Mouse (Mus musculus): ENCODE data around the gene Rspry1. TPM values are rescaled to one million over a fixed set of nuclear protein-coding genes. Genes with fewer than 3 reads are reported as not detected.

Rspry1 gene
- total RNA-seq, 2 experiments from 2014 or later, result 32.6 to 43.9 TPM

DNA sequence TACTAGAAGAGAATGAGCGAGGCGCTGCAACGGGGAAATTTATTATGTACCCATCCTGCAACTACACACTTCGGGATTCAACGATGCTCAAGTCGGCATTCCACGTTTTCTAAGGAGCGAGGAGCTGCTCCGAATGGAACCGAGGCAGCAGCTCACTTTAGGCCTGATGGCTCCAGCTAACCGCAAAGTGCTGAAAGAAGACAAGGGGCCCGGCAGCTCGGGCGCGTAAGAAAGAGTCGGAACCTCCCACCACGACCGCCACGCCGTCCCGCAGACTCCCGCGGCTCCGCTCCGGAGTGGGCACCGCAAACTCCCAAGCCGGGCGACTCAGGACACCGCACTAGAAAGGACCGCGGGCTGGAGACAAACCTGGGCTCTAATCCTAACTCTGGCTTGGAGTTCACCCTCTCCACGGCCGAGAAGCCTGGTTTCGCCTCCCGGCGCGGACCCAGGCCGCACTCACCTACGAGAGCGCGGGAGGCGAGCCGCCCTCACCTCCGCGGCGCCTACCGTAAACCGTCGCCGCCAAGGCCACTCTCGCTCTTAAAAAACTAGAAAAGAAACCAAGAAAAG, 617 bp upstream of the Rspry1 start:
- peak; percentile 17 for ATAC-seq (replicated peaks; ENCODE audit: low FRiP score, low TSS enrichment, poor library complexity, severe bottlenecking)

DNA sequence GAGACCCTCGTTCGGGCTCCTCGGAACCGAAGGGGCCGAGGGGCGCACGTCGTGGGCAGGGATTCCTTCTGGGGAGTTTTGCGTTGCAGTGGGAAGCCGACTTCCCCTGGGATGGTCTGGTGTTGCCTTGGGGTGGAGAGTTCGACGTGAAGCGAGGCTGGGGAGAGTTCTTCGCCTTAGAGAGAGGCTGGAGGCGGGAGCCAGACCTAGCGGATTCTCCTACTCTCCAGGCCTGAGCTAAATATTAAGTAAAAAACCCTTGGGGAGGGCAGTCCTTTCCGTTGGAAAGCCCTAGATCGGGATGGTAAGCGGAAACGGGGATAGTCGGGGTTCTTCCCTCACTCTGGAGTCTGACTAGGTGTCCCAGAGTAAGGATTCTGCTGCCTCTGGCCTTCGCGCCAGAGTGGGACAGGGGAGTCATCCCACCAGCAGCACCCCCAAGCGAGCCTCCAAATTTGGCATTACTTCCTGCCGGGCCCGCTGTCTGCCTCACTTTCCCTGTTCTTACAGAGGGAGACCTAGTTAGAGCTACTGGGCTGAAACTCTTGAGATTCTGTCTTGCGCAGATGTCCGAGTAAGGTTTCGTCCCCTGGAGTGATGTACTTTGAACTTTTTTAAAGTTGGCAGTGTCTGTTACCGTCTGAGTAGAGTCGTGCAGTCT, 864 bp downstream of the Rspry1 start:
- no peak for ATAC-seq (replicated peaks; ENCODE audit: low FRiP score, low TSS enrichment, poor library complexity, severe bottlenecking)

DNA sequence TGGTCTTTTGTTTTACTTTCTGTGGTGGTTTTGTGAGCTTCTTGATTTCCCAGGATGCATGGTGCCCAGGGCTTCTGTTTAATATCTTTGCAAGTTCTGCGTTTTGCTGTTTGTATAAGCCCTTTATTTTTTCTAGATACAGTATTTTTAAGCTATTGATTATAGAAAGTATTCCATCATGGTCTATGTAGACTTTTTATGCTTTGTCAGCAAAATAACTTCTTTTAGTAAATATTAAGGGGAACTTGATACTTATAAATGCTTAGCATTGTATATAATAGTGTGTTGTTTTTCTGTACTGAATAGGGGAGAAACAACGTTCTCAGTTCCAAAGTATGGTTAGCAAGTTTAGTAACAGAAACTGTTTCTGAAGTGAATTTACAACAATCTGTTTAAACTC, 2.3 kb downstream of the Rspry1 start:
- no peak for ATAC-seq (replicated peaks; ENCODE audit: low FRiP score, low TSS enrichment, poor library complexity, severe bottlenecking)

DNA sequence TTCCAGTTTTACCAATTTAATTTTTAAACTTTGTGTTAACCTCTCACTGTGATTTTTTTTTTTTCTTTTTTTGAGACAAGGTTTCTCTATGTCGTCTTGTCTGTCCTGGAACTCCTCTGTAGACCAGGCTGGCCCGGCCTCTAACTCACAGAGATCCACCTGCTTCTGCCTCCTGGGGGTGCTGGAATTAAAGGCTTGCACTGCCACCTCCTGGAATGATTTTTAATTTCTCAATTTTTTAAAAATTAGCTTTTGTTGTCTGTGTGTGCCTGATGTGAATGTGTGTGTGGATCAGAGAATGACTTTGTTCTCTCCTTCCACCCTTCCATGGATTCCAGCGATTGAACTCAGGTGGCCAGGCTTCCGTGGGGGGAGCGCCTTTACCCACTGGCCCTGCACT, 5.3 kb downstream of the Rspry1 start:
- ATAC-seq (replicated peaks; ENCODE audit: low FRiP score, low TSS enrichment, poor library complexity, severe bottlenecking), result no peak

DNA sequence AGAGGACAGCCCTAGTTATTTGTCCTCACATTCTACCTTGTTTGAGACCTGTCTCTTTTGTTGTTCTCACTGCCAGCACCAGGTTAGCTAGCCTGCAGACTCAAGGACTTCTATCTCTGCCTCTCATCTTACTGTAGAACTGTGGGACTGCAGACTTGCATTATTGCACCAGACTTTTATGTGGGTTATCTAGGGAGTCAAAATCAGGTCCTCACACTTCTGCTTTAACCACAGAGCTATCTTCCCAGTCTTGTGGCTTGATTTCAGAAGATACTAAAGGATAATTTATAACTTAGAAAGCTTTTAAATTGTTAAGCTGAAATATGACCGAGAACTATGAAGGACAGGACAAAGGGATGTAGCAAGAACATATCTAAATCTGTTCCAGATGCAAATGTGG, 23.1 kb downstream of the Rspry1 start:
- no peak for ATAC-seq (replicated peaks; ENCODE audit: low FRiP score, low TSS enrichment, poor library complexity, severe bottlenecking)

DNA sequence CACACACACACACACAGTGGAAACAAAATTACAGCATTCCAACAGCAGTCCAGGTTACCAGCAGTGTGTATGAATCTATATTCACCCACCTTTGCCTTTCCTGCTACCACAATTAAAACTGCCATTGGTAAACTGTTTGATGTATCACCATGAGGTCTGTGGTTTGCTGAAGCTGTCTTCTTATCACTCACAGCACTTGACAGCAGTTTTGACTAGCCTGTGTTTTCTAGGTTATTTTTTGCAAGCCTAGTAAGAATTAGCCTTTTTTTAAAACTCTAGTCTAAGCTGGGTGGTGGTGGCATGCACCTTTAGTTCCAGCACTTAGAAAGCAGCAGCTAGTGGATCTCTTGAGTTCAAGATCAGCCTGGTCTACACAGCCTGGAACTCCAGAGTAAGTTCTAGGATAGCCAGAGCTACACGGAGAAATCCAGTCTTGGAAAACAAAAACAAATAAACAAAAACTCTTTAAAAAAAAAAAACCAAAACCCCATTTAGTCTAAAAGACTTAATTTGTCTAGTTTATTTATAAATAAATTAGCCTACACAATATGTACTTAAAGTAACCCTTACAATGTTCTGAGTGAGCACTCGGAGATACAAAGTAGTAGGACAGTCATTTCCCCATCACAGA, 31.9 kb downstream of the Rspry1 start:
- peak; percentile 85 for ATAC-seq (replicated peaks; ENCODE audit: low FRiP score, low TSS enrichment, poor library complexity, severe bottlenecking)

DNA sequence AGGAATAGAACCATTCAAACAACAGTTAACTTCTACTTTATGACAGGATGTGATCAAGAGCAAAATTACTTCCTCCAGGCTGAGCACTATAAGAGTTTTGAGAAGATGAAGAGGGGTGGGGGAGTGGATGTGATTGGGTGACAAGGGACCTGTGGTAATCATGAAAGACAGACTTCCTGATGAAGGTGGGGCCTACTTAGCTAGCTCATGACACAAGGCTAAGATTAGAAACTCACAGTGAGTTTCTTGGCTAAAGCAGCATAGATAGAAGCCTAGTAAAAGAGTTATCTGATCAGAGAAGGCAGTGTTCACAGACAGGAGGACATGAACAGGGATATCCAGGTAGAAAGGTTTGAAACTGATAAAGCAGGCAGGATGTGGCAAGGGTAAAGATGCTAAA, 32.5 kb downstream of the Rspry1 start:
- ATAC-seq (replicated peaks; ENCODE audit: low FRiP score, low TSS enrichment, poor library complexity, severe bottlenecking), result peak; percentile 98

DNA sequence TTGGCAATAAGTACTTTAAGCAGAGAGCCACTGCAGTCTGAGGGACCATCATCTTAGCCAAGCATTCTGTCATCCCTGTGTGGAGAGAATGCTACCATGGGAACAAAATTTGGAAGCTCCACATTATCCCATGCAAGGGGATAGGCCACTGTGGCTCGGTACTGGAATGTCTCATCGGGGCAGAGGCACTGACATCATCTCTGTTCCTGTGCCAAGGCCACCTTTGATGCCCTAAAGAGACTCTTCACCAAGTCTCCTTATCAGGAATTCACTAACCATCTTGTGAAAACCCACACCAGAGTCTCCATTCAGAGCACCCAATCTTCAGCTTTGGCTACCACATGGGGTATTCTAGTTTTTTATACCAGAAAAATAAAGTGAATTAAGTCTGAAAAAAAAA, 39.4 kb downstream of the Rspry1 start:
- peak; percentile 50 for ATAC-seq (replicated peaks; ENCODE audit: low FRiP score, low TSS enrichment, poor library complexity, severe bottlenecking)

DNA sequence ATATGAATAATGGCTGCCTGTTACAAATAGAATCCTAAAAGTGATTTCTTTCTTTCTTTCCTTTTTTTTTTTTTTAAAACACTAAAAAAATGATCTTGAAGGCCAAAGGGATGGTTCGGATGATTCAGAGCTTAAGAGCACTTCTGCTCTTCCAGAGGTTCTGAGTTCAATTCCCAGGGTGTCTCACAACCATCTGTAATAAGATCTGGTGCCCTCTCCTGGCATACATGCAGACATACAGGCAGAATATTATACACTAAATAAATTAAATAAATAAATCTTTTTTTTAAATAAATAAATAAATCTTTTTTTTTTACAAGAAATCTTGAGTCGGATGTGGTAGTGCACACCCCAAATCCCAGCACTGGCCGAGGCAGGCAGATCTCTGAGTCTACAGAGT, 40.2 kb downstream of the Rspry1 start:
- ATAC-seq (replicated peaks; ENCODE audit: low FRiP score, low TSS enrichment, poor library complexity, severe bottlenecking), result no peak

DNA sequence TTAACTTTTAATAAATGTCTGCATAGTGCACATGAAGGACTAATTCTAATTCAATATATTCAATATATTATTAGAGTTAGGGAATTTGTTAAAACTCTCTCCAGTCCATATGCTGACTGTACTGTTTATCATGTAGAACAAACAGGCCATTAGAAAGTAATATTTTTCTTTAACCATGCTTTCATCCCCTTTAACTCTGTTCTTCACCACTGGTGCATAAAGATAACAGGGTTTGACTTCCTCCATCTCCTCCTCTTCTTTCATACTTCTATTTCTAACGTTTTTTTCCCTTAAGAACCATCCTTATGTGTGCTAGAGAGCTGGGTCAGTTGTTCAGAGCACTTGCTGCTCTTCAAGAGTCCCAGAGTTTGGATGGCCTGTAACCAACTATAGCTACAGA, 43.5 kb downstream of the Rspry1 start:
- ATAC-seq (replicated peaks; ENCODE audit: low FRiP score, low TSS enrichment, poor library complexity, severe bottlenecking), result no peak

DNA sequence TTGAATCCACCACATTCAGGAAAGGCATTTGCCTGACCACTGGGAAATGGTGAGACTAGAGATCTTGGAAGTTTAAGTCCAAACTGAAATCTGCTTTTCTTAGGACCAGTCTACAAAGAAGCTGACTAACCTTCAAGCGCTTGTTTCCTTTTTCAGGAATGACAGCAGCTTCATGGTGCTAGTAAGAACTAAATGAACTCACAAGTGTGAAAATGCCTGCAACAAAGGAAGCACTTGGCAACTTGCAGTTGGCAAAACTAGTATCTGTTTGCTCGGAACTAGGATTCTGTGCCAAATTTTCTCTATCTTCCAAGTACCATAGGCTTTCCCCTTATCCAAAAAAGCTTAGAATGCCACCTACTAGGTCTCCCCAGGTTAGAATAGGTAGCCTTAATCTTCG, 44.4 kb downstream of the Rspry1 start:
- ATAC-seq (replicated peaks; ENCODE audit: low FRiP score, low TSS enrichment, poor library complexity, severe bottlenecking), result no peak

DNA sequence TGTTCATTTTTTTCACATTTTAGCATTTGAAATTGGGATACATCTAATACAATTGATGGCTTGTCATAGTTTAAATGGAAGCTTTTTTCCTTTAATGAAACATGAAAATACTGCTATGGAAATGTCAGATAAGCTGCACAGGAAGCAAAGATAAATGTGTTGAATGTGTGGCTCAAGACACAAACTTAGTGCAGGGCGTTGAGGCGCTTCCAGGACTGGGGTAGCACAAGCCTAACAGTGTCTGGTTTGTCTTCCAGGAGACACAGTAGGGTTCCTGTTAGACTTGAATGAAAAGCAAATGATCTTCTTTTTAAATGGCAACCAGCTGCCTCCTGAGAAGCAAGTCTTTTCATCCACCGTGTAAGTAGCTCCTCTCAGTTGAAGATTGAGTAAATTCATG, 47.8 kb downstream of the Rspry1 start:
- ATAC-seq (replicated peaks; ENCODE audit: low FRiP score, low TSS enrichment, poor library complexity, severe bottlenecking), result no peak

DNA sequence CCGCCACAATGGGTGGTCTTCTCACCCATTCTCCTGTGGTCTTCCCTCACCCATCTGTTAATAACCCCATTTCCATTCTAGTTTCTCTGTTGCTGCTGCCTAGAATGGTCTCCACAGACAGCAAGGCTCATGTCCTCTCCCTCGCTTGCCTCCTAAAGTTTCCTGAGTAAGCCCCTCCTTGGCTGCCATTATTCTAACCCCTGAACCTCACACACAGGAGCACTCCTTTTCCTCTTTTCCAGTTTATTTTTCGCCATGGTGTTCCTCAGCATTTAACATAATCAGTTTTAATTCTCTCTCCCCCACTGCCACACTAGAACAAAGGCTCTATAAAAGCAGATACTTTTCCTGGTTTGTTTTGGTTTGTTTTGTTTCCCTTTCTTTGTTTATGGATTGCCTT, 51.2 kb downstream of the Rspry1 start:
- ATAC-seq (replicated peaks; ENCODE audit: low FRiP score, low TSS enrichment, poor library complexity, severe bottlenecking), result no peak

DNA sequence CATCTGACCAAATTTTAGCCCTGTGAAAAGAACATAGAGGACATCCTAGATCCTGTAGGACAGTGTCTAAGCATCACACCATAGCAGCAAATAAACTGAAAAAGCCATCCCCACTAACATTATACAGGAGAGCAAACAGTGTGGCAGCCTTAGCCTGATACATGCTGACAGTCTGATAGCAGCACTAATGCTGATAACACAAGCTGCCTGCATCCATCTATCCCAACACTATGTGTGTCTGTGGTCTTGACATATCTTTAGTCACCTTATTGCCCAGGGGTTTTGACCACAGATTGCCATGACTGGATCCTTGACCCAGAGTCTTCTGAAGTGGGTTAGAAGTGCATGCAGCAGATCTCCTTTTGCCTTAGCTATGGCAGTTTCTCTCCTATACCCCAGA, 53.3 kb downstream of the Rspry1 start:
- ATAC-seq (replicated peaks; ENCODE audit: low FRiP score, low TSS enrichment, poor library complexity, severe bottlenecking), result peak; percentile 90

DNA sequence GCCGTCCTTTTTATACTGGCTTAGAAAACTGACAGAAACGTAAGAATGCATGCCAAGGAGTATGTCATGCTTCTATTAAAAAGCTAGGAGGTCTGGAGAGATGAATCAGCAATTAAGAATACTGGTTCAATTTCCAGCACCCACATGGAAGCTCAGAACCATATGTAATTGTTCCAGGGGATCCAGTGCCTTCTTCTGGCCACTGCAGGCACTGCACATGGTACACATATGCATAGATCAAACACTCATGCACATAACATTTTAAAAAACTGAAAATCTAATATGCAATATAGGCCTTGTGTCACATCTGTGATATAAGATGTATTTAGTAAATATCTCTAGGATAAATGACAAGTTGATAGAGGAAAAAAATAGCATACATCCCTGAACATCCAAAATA, 56.3 kb downstream of the Rspry1 start:
- ATAC-seq (replicated peaks; ENCODE audit: low FRiP score, low TSS enrichment, poor library complexity, severe bottlenecking), result no peak

DNA sequence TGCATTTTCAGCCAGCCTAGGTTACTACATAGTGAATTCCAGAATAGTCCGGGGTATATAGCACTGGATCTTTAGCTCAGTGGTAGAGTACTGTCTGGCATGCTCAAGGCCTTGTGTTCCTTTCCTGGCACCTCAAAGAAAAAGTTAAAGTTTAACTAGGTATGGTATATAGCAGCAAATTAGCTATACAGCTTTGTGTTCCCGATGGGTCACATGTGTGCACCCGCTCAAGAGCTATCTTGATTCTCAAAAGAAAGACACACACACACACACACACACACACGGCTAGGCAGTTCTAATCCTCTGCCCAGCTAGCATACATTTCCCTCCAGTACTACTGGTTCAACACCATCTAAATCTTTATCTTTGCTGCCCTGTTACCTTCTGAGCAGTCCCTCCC, 58.7 kb downstream of the Rspry1 start:
- ATAC-seq (replicated peaks; ENCODE audit: low FRiP score, low TSS enrichment, poor library complexity, severe bottlenecking), result no peak

DNA sequence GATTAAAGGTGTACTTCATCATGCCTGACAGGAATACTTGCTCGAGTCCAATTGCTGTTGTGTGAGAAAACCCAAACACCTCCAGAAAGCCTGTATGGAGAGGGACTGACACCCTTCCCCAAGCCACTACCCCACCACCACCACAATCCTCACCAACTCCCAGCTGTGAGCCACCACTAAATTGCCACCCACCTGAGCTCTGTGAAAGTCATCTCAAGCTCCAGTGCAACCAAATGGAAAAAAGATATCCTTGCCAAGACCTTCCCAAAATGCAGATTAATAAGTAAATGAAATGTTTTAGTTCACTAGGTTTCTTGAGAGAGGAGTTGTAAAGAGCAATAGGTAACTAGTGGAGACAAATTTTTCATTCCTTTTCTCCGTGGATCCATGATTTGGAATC, 63.0 kb downstream of the Rspry1 start:
- no peak for ATAC-seq (replicated peaks; ENCODE audit: low FRiP score, low TSS enrichment, poor library complexity, severe bottlenecking)

DNA sequence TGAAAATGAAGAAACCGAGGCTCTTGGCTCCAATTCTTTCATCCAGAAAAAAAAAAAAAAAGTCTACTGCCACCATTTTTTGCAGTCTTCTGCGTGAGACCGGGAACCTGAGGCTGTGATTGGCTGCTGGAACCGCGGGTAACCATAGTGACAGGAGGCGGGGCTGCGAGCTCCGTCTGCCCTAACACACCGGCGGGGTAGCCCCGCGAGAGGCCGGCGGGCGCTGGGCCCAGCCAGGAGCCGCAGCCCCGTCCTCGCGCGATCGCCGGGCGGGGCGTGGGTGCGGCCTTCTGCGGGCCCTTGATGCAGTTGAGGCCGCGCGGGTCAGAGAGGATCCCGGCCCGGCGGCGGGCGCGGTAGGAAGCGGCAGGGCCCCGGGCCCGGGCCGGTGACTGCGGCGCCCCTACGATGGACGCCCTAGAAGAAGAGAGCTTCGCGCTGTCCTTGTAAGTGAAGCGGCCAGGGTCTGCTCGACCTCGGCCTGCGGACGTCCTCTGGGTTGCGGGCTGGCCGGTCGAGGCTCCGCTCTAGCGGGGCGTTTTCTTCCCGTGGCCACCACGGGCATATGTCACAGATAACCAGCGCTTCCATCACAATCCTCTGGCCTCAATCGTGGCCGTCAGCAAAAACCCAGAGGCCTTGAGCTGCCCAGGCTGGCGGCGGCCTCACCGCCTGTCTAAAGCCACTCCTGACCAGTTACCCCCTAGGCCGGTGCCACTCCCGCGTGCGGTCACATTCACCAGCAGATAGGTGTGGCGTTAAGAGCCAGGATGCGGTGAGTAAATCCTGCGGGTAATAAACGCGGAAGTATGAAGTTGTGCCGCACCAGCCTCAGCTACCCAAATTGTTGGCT, 64.9 kb downstream of the Rspry1 start, which contains the start of gene Arl2bp:
TSS of gene Arl2bp (plus strand) at position 145 of the 853 bp plus-strand sequence.
- peak; percentile 100 for ATAC-seq (replicated peaks; ENCODE audit: low FRiP score, low TSS enrichment, poor library complexity, severe bottlenecking)

DNA sequence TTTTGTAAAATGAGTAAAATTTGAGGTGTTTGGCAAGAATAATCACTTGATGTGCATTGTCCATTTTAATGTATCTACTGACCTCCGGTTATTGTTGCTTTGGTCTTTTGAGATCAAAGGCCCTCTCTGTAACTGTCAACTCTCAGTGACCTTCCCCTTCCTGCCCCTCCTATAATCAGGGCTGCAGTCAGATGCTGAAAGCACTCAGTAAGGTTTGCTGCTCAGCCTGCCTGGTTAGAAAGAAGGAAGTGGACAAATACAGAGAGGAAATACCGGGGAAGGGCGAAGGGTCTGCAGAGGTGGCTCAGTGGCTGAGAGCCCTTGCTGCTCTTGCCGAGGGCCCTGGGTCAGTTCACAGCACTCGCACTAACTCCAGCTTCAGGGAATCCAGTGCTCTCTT, 72.6 kb downstream of the Rspry1 start:
- no peak for ATAC-seq (replicated peaks; ENCODE audit: low FRiP score, low TSS enrichment, poor library complexity, severe bottlenecking)

DNA sequence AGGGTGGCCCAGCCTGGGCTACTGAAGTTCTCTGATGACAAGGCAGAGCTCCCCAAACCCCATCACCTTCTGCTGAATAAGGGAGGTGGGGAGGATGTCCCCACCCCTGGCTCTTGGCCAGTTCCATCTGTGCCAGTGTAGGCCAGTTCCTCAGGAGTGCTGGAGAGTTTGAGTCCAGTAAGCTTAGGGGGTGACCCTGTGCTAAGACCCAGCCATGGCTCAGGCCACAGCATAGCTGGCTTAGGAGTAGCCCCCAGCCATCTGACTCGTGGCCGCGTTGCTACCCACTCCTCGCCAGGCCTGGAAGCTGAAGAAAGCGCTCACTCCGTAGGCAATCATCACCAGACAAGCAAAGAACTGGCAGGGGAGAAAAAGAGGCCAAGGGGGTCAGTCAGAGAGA, 74.2 kb downstream of the Rspry1 start:
- ATAC-seq (replicated peaks; ENCODE audit: low FRiP score, low TSS enrichment, poor library complexity, severe bottlenecking), result no peak

All from megakaryocyte-erythroid progenitor cell, adult 5-6 weeks (primary cell).